Mouse (Mus musculus) hindbrain, embryonic 11.5 days (tissue): ENCODE results near the gene Lce6a. TPM values are rescaled to one million over a fixed set of nuclear protein-coding genes. Genes with fewer than 3 reads are reported as not detected.

Experiments used
- ATAC-seq: fragments of 200-750 bp; cut with Nextera tagmentation; 2 replicates; pipeline ENCODE4 v1.8.0; 2017; ENCODE audit warnings: mild to moderate bottlenecking, moderate TSS enrichment, moderate library complexity; ENCODE audit not compliant: low FRiP score
- DNase-seq: peaks from one replicate; pipeline ENCODE4 v3.0.0-alpha.2; 2015; ENCODE audit warnings: low spot score
- H3K27ac ChIP-seq: fragments of 300-500 bp; sonication (generic); 2 replicates; pipeline ENCODE4 v1.5.1; 2014; ENCODE audit warnings: mild to moderate bottlenecking, low read depth, low read length
- H3K27me3 ChIP-seq: fragments of 300-500 bp; sonication (generic); 2 replicates; pipeline ENCODE4 v1.6.1; 2014; ENCODE audit warnings: mild to moderate bottlenecking, low read length, moderate library complexity, mixed read lengths; ENCODE audit not compliant: control insufficient read depth, insufficient read depth
- H3K36me3 ChIP-seq: fragments of 300-500 bp; sonication (generic); 2 replicates; pipeline ENCODE4 v1.6.1; 2014; ENCODE audit warnings: mild to moderate bottlenecking, low read length, moderate library complexity, mixed read lengths; ENCODE audit not compliant: control insufficient read depth, insufficient read depth
- H3K4me1 ChIP-seq: fragments of 300-500 bp; sonication (generic); replicated peaks from 2 replicates; pipeline ENCODE4 v1.6.1; 2014; ENCODE audit warnings: low read length, mixed read lengths; ENCODE audit not compliant: control insufficient read depth, insufficient read depth
- H3K4me2 ChIP-seq: fragments of 300-500 bp; sonication (generic); replicated peaks from 2 replicates; pipeline ENCODE4 v1.6.1; 2014; ENCODE audit warnings: mild to moderate bottlenecking, low read depth, low read length
- H3K4me3 ChIP-seq: fragments of 300-500 bp; sonication (generic); 2 replicates; pipeline ENCODE4 v1.5.1; 2014; ENCODE audit warnings: low read depth, low read length
- H3K9ac ChIP-seq: fragments of 300-500 bp; sonication (generic); 2 replicates; pipeline ENCODE4 v1.6.1; 2014; ENCODE audit warnings: low read depth, low read length
- H3K9me3 ChIP-seq: fragments of 300-500 bp; sonication (generic); 2 replicates; pipeline ENCODE4 v1.6.1; 2016; ENCODE audit warnings: low read length; ENCODE audit not compliant: control insufficient read depth
- WGBS: fragments of 180-500 bp; shearing (Covaris S2); extraction: QIAGEN DNeasy Blood & Tissue Kit; methylation state at CpG from one replicate; pipeline ENCODE4 v1.1.7; 2014; 5-methylcytosine and 5-hydroxymethylcytosine counted together
- polyA plus RNA-seq: library from polyadenylated mRNA; unstranded; fragments of >200 nt; fragmentation: Nextera tagmentation; extraction: Ambion mirVana; gene quantifications from 2 replicates; pipeline ENCODE4 v1.2.1, GENCODE M21; 2014

Lce6a gene
- polyA plus RNA-seq, 1 experiment from 2014 or later: not detected

- no peak overlapping the region for H3K4me2 ChIP-seq
- H3K9me3 ChIP-seq: no peaks in the 10 kb centered on the region
- no peak overlapping the region for H3K9ac ChIP-seq
- no peak overlapping the region for H3K27ac ChIP-seq
- H3K4me3 ChIP-seq: no peak overlapping the region
- no peaks in the 10 kb centered on the region for H3K27me3 ChIP-seq
- no peaks in the 10 kb centered on the region for H3K36me3 ChIP-seq
- ATAC-seq: no peak
- no peaks in the 10 kb centered on the region for H3K4me1 ChIP-seq
- WGBS: 38% methylated on average over 1 of the region's 1 CpGs
- DNase-seq: peak; percentile 34
These were observed 19.3 kb downstream of the Lce6a start for GRCm38 (mm10) chr3:92602169-92602568.

- H3K27ac ChIP-seq: no peak overlapping the region
- no peaks in the 10 kb centered on the region for H3K9me3 ChIP-seq
- no peaks in the 10 kb centered on the region for H3K4me1 ChIP-seq
- ATAC-seq (no peak), DNase-seq (no peak)
- no peaks in the 10 kb centered on the region for H3K36me3 ChIP-seq
- H3K9ac ChIP-seq: no peak overlapping the region
- H3K4me3 ChIP-seq: no peak overlapping the region
- WGBS: 63% methylated on average over 1 of the region's 1 CpGs
- H3K27me3 ChIP-seq: no peaks in the 10 kb centered on the region
- no peak overlapping the region for H3K4me2 ChIP-seq
These were observed 21.0 kb downstream of the Lce6a start for GRCm38 (mm10) chr3:92600456-92600855.

- Histone ChIP-seq H3K27me3 (no peaks in the 10 kb centered on the region), H3K4me2 (no peak overlapping the region), H3K27ac (no peak overlapping the region), H3K4me1 (no peaks in the 10 kb centered on the region), H3K9me3 (no peaks in the 10 kb centered on the region), H3K36me3 (no peaks in the 10 kb centered on the region), H3K9ac (no peak overlapping the region), H3K4me3 (no peak overlapping the region)
- ATAC-seq (no peak), DNase-seq (no peak)
These were observed 21.5 kb downstream of the Lce6a start for GRCm38 (mm10) chr3:92599973-92600372.

- 92% methylated on average over 2 of the region's 2 CpGs for WGBS
These were observed 23.0 kb downstream of the Lce6a start for GRCm38 (mm10) chr3:92598429-92598828.

GRCm38 (mm10) chr3:92588858-92589257 lies 32.6 kb downstream of the Lce6a start, which contains the start of gene Smcp:
TSS of gene Smcp (minus strand) at chr3:92588997.
- DNase-seq (no peak), ATAC-seq (no peak)
- Histone ChIP-seq H3K9ac (no peak within 1 kb of the TSS), H3K36me3 (no peaks in the 10 kb centered on the region), H3K27me3 (no peaks in the 10 kb centered on the region), H3K9me3 (no peaks in the 10 kb centered on the region), H3K4me2 (no peak within 1 kb of the TSS), H3K4me1 (no peaks in the 10 kb centered on the region), H3K4me3 (no peak within 1 kb of the TSS), H3K27ac (no peak within 1 kb of the TSS)
- WGBS: 75% methylated on average over 1 of the region's 1 CpGs

More at GRCm38 (mm10) chr3:92598429-92598828, 23.0 kb downstream of the Lce6a start:
- H3K4me3 ChIP-seq: no peak overlapping the region
- no peak overlapping the region for H3K9ac ChIP-seq
- no peaks in the 10 kb centered on the region for H3K9me3 ChIP-seq
- DNase-seq (no peak), ATAC-seq (no peak)
- no peak overlapping the region for H3K4me2 ChIP-seq
- no peaks in the 10 kb centered on the region for H3K4me1 ChIP-seq
- H3K36me3 ChIP-seq: no peaks in the 10 kb centered on the region
- H3K27ac ChIP-seq: no peak overlapping the region
- H3K27me3 ChIP-seq: no peaks in the 10 kb centered on the region

- ATAC-seq: no peak
- no peak for DNase-seq
- Histone ChIP-seq H3K4me2 (no peak overlapping the region), H3K27ac (no peak overlapping the region), H3K4me1 (no peaks in the 10 kb centered on the region), H3K4me3 (no peak overlapping the region), H3K27me3 (no peaks in the 10 kb centered on the region), H3K36me3 (no peaks in the 10 kb centered on the region), H3K9ac (no peak overlapping the region), H3K9me3 (no peaks in the 10 kb centered on the region)
- 89% methylated on average over 3 of the region's 3 CpGs for WGBS
These were observed 34.3 kb downstream of the Lce6a start for GRCm38 (mm10) chr3:92587190-92587589.

GRCm38 (mm10) chr3:92585055-92585454 lies 36.4 kb downstream of the Lce6a start:
- ATAC-seq: no peak
- Histone ChIP-seq H3K27me3 (no peaks in the 10 kb centered on the region), H3K9ac (no peak overlapping the region), H3K36me3 (no peaks in the 10 kb centered on the region), H3K4me2 (no peak overlapping the region), H3K4me3 (no peak overlapping the region), H3K4me1 (no peaks in the 10 kb centered on the region), H3K27ac (no peak overlapping the region), H3K9me3 (no peaks in the 10 kb centered on the region)
- DNase-seq: no peak
- 74% methylated on average over 1 of the region's 1 CpGs for WGBS

GRCm38 (mm10) chr3:92583164-92583826 lies 38.2 kb downstream of the Lce6a start:
- Histone ChIP-seq H3K4me1 (no peaks in the 10 kb centered on the region), H3K4me3 (no peak overlapping the region), H3K9ac (no peak overlapping the region), H3K9me3 (no peaks in the 10 kb centered on the region), H3K36me3 (no peaks in the 10 kb centered on the region), H3K27ac (no peak overlapping the region), H3K4me2 (no peak overlapping the region), H3K27me3 (no peaks in the 10 kb centered on the region)
- DNase-seq (no peak), ATAC-seq (no peak)
- WGBS: 57% methylated on average over 3 of the region's 3 CpGs

GRCm38 (mm10) chr3:92579508-92579907 lies 42.0 kb downstream of the Lce6a start:
- Histone ChIP-seq H3K36me3 (no peaks in the 10 kb centered on the region), H3K4me2 (no peak overlapping the region), H3K9me3 (no peaks in the 10 kb centered on the region), H3K4me3 (no peak overlapping the region), H3K4me1 (no peaks in the 10 kb centered on the region), H3K27ac (no peak overlapping the region), H3K27me3 (no peaks in the 10 kb centered on the region), H3K9ac (no peak overlapping the region)
- ATAC-seq (no peak), DNase-seq (no peak)
- 92% methylated on average over 1 of the region's 1 CpGs for WGBS
